Mouse (Mus musculus): ENCODE measurements around the gene Vax1.

DNA sequence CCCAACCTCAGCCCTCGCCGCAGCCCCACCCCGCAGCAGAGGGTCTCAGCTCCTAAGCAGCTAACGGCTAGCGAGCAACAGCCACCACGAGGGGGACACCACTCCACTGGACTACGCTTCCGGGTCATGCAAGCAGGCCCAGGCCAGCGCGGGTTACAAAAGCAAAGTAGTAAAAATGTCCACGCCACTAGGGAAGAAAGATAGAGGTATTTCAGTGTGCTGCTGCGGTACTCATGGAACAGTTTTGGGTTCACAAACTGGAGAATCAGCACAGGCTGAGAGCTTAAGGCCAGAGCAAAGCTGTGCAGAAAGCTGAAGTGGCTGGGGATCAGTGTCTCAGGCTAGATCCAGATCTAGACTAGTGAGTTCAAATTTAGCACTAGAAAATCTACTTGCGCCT lies 3.0 kb downstream of the Vax1 start:
- no peak for TF ChIP-seq CTCF (IDR thresholded peaks at IDR 0.05; ENCODE audit: low read depth, low read length)
- no peak for TF ChIP-seq POLR2A (IDR thresholded peaks at IDR 0.05; ENCODE audit: borderline replicate concordance, low read depth, low read length)
